Mouse (Mus musculus) lung, postnatal 10 days (tissue): ENCODE measurements around the gene Carmil1.

Source experiments
- DNase-seq: peaks from one replicate; pipeline ENCODE4 v3.0.0; 2021

The Carmil1 gene

DNA sequence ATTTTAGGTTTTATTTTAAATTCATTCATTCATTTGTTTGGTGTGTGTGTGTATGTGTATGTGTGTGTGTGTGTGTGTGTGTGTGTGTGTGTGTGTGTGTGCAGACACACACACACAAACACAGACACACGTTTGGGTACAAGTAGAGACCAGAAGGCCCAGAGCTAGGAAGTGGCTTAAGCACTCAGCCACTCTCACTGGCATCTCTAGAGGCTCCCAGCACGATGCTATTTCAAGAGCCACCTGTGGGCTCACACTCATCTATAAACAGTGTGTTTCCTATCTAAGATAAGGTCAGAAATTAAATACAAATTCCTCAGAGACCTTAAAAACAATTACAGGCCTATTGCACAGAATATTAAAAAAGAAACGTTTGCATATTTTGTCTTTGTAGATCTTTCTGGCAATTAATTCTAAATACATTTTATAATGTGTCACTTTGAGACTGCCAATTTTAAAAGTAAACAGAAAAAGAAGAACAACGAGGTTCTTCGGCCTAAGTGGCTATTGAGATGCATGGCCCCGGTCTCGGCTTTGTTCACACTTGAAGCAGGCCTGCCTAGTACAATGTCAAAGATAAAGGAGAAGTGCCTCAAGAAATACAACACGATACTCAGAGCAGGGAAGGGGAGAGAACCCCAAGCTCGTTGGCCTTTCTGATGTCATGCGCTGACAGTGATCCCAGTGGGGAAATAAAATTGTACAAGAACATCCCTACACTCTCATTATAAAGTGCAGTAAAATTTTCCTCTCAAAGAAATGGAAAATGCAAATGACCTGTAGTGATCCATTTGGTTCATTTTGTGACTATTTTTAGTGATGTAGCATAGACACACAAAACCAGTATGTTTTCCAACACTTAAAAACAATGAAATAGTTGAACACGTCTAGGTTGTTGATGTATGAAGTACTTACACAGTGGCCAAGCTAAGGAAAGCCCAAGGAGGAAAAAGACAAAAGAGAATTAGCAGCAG, 179.2 kb downstream of the Carmil1 start:
- DNase-seq, result peak; percentile 11

DNA sequence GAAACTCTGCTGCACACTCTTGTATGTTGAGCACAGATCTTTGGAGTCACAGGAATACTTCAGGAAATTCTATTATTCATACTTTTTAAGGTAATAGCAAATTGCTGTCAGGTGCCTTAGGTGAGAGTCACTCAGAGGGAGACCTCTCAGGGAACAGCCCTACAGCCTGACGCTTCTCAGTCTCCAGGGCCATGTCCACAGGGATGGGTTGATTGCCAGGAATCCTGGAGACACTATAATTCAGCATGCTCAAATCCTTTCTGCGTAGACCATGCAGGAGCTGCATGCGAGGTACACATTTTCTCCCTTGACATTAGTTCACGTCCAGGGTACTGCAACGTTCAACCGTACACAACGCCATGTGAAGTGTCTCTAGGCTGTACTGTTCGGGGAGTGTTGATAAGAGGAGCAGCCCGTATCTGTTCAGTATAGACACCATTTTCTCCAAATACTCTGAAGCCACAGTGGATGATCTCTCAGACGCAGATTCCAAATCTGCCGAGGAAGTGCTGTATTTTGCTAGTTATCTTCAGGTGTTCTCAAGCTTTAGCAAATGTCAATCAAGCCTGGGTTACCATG, 180.0 kb downstream of the Carmil1 start:
- DNase-seq, result no peak

DNA sequence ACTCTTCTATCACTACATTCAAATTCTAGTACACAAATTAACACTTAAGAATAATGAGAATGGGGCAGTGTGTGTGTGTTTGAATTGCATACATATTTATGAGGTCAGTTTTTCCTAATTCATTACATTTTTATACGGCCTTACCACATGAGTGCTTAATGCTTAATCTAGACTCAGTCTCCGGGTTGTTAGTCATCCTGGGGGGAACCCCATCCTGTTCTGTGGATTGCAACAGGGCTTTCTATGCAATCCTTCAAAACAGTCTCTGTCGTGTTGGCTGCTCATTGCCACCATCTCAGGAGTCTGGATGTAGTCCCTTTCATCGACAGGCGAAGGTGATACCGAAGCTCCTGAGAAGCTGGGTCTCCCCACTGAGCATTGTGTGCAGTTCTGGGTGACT, 184.0 kb downstream of the Carmil1 start:
- DNase-seq, result no peak

DNA sequence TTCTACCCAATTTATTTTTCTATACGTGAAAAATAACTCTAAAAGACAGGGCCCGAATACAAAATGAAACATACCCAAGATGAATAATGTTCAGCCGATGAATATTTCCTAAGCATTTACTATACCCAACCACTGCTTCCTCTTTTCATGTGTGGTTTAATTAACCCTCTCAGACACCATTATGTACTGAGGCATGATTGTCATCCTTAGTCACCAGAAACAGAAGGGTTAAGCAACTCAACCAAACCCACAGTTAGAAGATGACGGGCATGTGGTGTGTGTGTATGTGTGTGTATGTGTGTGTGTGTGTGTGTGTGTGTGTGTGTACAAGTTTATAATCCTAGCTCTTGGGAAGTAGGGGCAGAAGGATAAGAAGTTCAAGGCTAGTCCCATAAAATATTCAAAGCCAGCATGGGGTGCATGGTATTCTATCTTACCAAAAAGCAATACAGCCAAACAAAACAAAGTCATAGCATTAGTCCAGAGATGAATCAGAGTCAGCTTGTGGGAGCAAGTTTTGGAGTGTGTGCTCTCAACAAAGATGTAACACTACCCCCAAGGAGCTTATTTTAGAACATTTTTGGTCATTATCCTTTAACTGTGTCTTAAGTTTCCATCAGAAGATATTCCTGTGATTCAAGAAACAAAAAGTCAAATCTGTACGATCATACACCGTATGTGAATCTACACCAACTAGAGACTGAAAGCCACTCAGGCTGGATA, 185.6 kb downstream of the Carmil1 start:
- no peak for DNase-seq

GRCm38 (mm10) chr13:24093108-24093507, 187.5 kb downstream of the Carmil1 start:
- DNase-seq, result no peak

GRCm38 (mm10) chr13:24092073-24092472, 188.5 kb downstream of the Carmil1 start:
- no peak for DNase-seq

- DNase-seq, result no peak
Observed at GRCm38 (mm10) chr13:24082153-24082552, 198.4 kb downstream of the Carmil1 start.

DNA sequence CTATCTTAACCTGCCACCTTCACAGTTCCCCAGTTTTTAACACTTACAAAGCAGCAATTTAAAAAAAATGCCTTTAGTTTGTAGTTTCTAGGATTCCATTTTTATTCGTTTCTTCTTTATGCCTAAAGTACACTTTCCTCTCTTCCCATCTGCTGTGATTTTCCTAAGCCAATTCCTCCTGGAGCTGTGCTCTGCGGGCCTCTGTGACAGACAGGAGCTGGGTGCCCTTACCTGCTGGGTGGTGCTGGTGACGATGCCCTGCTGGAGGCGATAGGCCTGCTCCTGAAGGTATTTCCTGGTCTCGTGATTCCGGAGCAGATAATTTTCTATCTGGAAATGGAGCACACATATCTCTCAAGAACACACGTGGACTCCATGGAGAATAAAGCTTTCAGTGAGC, 198.9 kb downstream of the Carmil1 start:
- DNase-seq, result no peak

GRCm38 (mm10) chr13:24072588-24072987, 208.0 kb downstream of the Carmil1 start:
- no peak for DNase-seq

GRCm38 (mm10) chr13:24067553-24067952, 213.0 kb downstream of the Carmil1 start:
- DNase-seq, result no peak

GRCm38 (mm10) chr13:24065536-24065935, 215.1 kb downstream of the Carmil1 start:
- DNase-seq, result no peak

GRCm38 (mm10) chr13:24062770-24063169, 217.8 kb downstream of the Carmil1 start:
- DNase-seq, result no peak

- DNase-seq, result no peak
Observed at GRCm38 (mm10) chr13:24055072-24055869, 225.3 kb downstream of the Carmil1 start.

- DNase-seq, result no peak
Observed at GRCm38 (mm10) chr13:24051496-24051895, 229.1 kb downstream of the Carmil1 start.

GRCm38 (mm10) chr13:24050330-24050729, 230.3 kb downstream of the Carmil1 start:
- peak; percentile 21 for DNase-seq

- DNase-seq, result peak; percentile 41
Observed at GRCm38 (mm10) chr13:24049267-24050034, 231.1 kb downstream of the Carmil1 start.

GRCm38 (mm10) chr13:24048611-24049010, 232.0 kb downstream of the Carmil1 start:
- DNase-seq, result no peak

- DNase-seq, result no peak
Observed at GRCm38 (mm10) chr13:24045271-24045670, 235.3 kb downstream of the Carmil1 start.

DNA sequence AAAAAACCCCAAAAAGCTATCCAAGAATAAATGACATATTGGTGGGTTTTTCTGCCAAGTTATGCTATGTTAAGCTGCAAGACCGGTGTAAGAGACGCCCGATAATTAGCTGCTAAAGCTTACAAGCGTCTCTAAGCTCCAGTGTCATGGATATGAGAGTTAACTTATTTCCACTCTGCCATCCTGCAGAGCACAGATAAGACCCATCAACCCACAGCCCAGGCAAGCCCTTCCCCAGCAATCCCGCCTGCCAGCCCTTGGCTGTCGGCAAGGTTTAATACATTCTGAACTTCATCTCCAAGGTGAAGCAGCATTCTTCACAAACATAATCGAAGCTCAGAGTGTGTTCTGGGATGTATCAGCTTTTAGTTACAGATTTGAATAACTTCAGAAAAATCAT, 240.4 kb downstream of the Carmil1 start:
- no peak for DNase-seq

DNA sequence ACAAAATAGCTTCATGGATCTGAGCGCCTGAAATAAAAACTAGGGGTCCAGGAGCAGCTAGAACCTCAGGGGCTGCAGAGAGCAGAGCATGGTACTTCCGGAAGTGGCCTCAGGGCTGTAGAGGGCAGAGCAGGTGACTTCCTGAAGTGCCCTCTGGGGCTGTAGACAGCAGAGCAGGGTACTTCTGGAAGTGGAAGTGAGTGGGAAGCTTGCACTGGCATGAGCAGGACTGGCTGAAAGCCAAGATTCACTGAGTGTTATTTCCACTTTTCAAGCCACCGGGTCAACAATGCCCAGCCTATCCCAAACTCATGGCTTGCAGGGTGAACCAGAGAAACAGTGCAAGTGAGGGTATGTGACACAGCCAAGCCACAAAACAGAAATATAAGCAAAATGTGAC, 243.1 kb downstream of the Carmil1 start:
- DNase-seq, result peak; percentile 64

DNA sequence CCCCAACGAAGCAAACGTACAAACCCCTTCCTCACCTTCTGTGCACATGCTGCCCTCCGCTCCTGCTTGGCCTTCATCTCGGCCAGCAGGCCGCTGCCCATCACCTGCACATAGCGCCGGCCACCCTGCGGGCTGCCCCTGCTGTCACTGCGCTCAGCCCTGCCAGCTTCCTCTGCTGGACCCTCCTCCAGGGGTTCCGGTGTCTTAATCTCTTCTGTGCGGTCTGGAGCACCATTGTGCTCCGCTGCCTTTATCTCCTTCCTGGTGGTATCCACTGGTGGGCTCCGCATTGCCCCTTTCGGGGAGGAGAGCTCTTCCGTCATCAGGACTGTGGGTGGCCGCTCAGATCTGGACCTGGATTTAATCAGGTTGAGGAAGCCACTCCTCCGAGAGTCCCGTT, 244.4 kb downstream of the Carmil1 start:
- DNase-seq, result no peak
